Mouse (Mus musculus) kidney, adult 2 months (tissue): ENCODE measurements around the gene Galnt12. TPM values are rescaled to one million over a fixed set of nuclear protein-coding genes. Genes with fewer than 3 reads are reported as not detected.

Experiments
- DNase-seq: peaks from one replicate; pipeline ENCODE4 v3.0.0; 2021
- H3K27ac ChIP-seq: fragments of 200-500 bp; 2 replicates; pipeline ENCODE4 v1.5.1; 2012; ENCODE audit warnings: low read depth, low read length, control low read depth, inconsistent platforms; ENCODE audit not compliant: insufficient read depth
- H3K27me3 ChIP-seq: fragments of 200-500 bp; replicated peaks from 2 replicates; pipeline ENCODE4 v1.6.1; 2012; ENCODE audit warnings: mild to moderate bottlenecking, moderate library complexity, low read length, inconsistent platforms; ENCODE audit not compliant: control insufficient read depth, insufficient read depth
- H3K36me3 ChIP-seq: fragments of 200-500 bp; 2 replicates; pipeline ENCODE4 v1.6.1; 2012; ENCODE audit warnings: mild to moderate bottlenecking, moderate library complexity, low read length, inconsistent platforms; ENCODE audit not compliant: control insufficient read depth, insufficient read depth
- H3K4me1 ChIP-seq: fragments of 200-500 bp; 2 replicates; pipeline ENCODE4 v1.6.1; 2011; ENCODE audit warnings: low read length; ENCODE audit not compliant: control insufficient read depth, insufficient read depth
- H3K4me3 ChIP-seq: fragments of 200-500 bp; 2 replicates; pipeline ENCODE4 v1.5.1; 2011; ENCODE audit warnings: mild to moderate bottlenecking, low read depth, low read length, control low read depth; ENCODE audit not compliant: insufficient read depth
- CTCF ChIP-seq: fragments of 200-500 bp; conservative IDR thresholded peaks from 2 replicates; pipeline ENCODE4 v1.5.1; 2011; ENCODE audit warnings: low read depth, mild to moderate bottlenecking, control low read depth, low read length, moderate library complexity, mixed read lengths; ENCODE audit not compliant: insufficient read depth, insufficient read length
- POLR2A ChIP-seq: fragments of 200-500 bp; IDR thresholded peaks from one replicate; pipeline ENCODE4 v1.6.1; 2011; ENCODE audit warnings: low read depth, low read length, control low read depth
- WGBS: fragments of 180-500 bp; shearing (Covaris S2); methylation state at CpG from one replicate; pipeline ENCODE4 v1.1.7; 2018; 5-methylcytosine and 5-hydroxymethylcytosine counted together
- polyA plus RNA-seq: library from polyadenylated mRNA; depleted of rRNA; stranded (reverse); fragments of >200 nt; gene quantifications from 2 replicates; pipeline ENCODE4 v1.2.3, GENCODE M21; 2012

The Galnt12 gene
- polyA plus RNA-seq, 1 experiment, result 3.6 TPM

- Histone ChIP-seq H3K36me3 (no peaks in the 10 kb centered on the region), H3K27ac (peak overlapping the region; percentile 50), H3K27me3 (no peaks in the 10 kb centered on the region), H3K4me1 (0 out of 2 replicates have a peak, but pooled peaks cover 4% of the 10 kb centered on the region), H3K4me3 (no peak overlapping the region)
- peak; percentile 53 for DNase-seq
- WGBS, result 42% methylated on average over 9 of the region's 9 CpGs
- TF ChIP-seq CTCF (no peak), POLR2A (no peak)
These were observed 47.5 kb downstream of the Galnt12 start for GRCm38 (mm10) chr4:47138967-47139777.

GRCm38 (mm10) chr4:47140301-47140700, 48.6 kb downstream of the Galnt12 start:
- Histone ChIP-seq H3K36me3 (no peaks in the 10 kb centered on the region), H3K4me1 (0 out of 2 replicates have a peak, but pooled peaks cover 4% of the 10 kb centered on the region), H3K4me3 (no peak overlapping the region), H3K27me3 (no peaks in the 10 kb centered on the region), H3K27ac (no peak overlapping the region; the same call in 1 of the 2 replicates)
- DNase-seq, result no peak
- TF ChIP-seq POLR2A, result no peak
- TF ChIP-seq CTCF, result no peak
- 56% methylated on average over 3 of the region's 3 CpGs for WGBS

- H3K27ac ChIP-seq, result no peak overlapping the region
- no peak overlapping the region for H3K4me3 ChIP-seq
- no peaks in the 10 kb centered on the region for H3K27me3 ChIP-seq
- H3K4me1 ChIP-seq, result 0 out of 2 replicates have a peak, but pooled peaks cover 4% of the 10 kb centered on the region
- 82% methylated on average over 10 of the region's 10 CpGs for WGBS
- DNase-seq, result no peak
- TF ChIP-seq CTCF (no peak), POLR2A (no peak)
- no peaks in the 10 kb centered on the region for H3K36me3 ChIP-seq
These were observed 49.9 kb downstream of the Galnt12 start for GRCm38 (mm10) chr4:47141444-47142154.

GRCm38 (mm10) chr4:47143849-47144248, 52.1 kb downstream of the Galnt12 start:
- H3K36me3 ChIP-seq, result no peaks in the 10 kb centered on the region
- no peaks in the 10 kb centered on the region for H3K27me3 ChIP-seq
- no peak overlapping the region for H3K4me3 ChIP-seq
- DNase-seq, result no peak
- 70% methylated on average over 6 of the region's 6 CpGs for WGBS
- no peak overlapping the region for H3K27ac ChIP-seq
- no peaks in the 10 kb centered on the region for H3K4me1 ChIP-seq
- no peak for TF ChIP-seq CTCF
- no peak for TF ChIP-seq POLR2A

GRCm38 (mm10) chr4:47145341-47145740, 53.6 kb downstream of the Galnt12 start:
- Histone ChIP-seq H3K4me1 (no peaks in the 10 kb centered on the region), H3K27ac (no peak overlapping the region), H3K4me3 (no peak overlapping the region), H3K27me3 (no peaks in the 10 kb centered on the region), H3K36me3 (no peaks in the 10 kb centered on the region)
- no peak for TF ChIP-seq CTCF
- no peak for TF ChIP-seq POLR2A
- DNase-seq, result no peak
- WGBS, result 93% methylated on average over 6 of the region's 6 CpGs

GRCm38 (mm10) chr4:47146561-47146960, 54.9 kb downstream of the Galnt12 start:
- Histone ChIP-seq H3K27me3 (no peaks in the 10 kb centered on the region), H3K4me3 (no peak overlapping the region), H3K27ac (no peak overlapping the region), H3K4me1 (0 out of 2 replicates have a peak, but pooled peaks cover under 1% of the 10 kb centered on the region), H3K36me3 (no peaks in the 10 kb centered on the region)
- 93% methylated on average over 4 of the region's 4 CpGs for WGBS
- DNase-seq, result no peak
- TF ChIP-seq CTCF (no peak), POLR2A (no peak)

- TF ChIP-seq POLR2A (no peak), CTCF (no peak)
- DNase-seq, result peak; percentile 58
- Histone ChIP-seq H3K4me1 (0 out of 2 replicates have a peak, but pooled peaks cover 4% of the 10 kb centered on the region), H3K27ac (peak overlapping the region; percentile 10; the same call in 1 of the 2 replicates), H3K27me3 (no peaks in the 10 kb centered on the region), H3K4me3 (no peak overlapping the region), H3K36me3 (no peaks in the 10 kb centered on the region)
- WGBS, result 46% methylated on average over 3 of the region's 3 CpGs
These were observed 58.3 kb downstream of the Galnt12 start for GRCm38 (mm10) chr4:47149963-47150362.
